Mouse (Mus musculus) adrenal gland, postnatal 14 days (tissue): ENCODE results near the gene Slc15a1. TPM values are rescaled to one million over a fixed set of nuclear protein-coding genes. Genes with fewer than 3 reads are reported as not detected.
"Not testable (repeated sequence)": the region's sequence is repeated elsewhere in the genome, so short reads cannot be mapped to it uniquely, and the experiment has no call there.

Experiments used
- DNase-seq: peaks from one replicate; pipeline ENCODE4 v3.0.0; 2021; ENCODE audit warnings: mixed read lengths
- total RNA-seq: library from RNA; stranded (reverse); gene quantifications from 2 replicates; pipeline ENCODE4 v1.2.3, GENCODE M21; 2021

The Slc15a1 gene
- total RNA-seq, 1 experiment from 2014 or later = 0.22 TPM

DNA sequence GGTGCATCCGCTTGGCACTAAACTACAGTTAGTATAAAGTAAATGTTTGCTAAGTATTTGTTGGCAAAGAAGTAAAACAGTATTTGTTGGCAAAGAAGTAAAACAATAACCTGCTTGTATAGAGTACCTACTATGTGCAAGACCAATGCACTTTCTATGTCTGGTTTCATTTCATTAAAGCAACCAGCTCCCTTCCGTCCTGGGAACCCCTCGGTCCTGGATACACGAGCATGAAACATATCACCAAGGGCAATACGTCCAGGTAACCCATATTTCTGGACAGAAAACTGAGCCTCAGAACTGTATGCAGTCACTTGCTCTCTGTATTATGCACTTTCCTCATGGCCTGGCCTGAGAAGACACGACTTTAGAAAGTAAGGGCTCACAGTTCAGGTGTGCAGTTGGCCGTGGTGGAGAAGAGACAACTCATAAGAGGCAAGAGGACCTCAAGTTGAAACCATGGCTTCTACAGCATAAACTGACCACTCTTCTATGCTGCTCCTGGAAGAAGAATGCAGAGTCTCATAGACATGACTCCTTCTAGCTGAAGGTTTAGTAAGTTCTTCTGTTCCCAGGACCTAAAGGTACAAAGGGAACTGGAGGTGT, 53.5 kb downstream of the Slc15a1 start:
- DNase-seq = no peak

DNA sequence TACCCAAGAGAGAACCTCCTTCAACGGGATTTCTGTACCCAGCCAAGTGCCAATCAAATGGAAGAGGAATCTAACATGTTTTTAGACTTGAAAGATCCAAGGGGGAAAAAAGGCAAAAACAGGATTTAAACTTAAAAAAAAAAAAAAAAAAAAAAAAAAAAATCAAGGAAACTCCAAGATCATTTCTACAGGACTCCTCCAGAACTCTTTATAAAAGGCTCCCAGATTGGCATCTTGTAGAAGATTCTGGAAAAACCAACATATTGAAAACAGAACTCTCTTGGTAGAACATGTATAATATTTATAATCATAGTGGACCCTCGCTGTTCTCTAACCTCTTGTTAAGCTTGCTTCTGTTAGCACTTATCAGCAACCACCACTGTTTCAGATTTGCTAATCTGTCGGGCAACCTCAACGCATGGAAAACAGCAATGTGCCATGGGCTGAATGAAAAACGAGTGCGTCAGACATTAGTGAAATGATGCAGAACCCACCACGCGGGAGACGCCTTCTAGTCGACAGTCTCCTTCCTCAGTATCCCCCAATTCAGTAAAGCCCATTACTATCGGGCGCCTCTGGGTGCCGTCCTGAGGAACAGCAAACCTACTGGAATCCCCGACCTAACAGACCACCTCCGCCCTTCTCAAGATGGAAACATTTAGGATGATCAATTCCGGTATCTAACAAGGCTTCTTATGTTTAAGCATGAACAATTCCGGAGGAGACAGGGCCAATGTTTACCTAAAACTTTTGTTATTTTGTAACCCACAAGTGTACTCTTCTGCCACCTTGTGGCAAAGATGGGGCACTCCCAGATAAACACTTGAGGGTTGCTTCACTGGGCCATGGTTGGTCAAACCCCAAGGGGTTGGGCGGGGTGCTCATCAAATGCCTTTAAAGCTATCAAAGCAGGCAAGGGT, 54.3 kb downstream of the Slc15a1 start:
- DNase-seq = peak; percentile 84

- DNase-seq = no peak
Measured at GRCm38 (mm10) chr14:121446951-121447350, 58.1 kb downstream of the Slc15a1 start.

- peak; percentile 90 for DNase-seq
Measured at GRCm38 (mm10) chr14:121445194-121445593, 59.9 kb downstream of the Slc15a1 start.

DNA sequence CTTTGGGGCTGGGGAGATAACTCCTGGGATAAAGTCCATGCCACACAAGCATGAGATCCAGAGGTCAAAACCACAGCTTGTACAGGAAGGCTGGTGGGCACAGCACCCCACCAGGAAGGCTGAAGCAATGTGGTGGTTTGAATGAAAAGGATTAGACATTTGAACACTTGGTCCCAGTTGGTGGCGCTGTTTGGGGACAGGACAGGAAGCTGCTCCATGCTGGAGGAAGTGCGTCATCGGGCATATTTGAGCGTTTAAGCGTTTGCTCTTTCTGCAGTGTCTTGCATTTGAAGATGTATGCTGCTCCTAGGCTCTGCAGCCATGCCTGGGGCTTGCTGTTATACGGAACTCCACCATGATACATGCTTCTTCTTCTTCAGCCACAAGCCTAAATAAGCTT, 64.2 kb downstream of the Slc15a1 start:
- no peak for DNase-seq

DNA sequence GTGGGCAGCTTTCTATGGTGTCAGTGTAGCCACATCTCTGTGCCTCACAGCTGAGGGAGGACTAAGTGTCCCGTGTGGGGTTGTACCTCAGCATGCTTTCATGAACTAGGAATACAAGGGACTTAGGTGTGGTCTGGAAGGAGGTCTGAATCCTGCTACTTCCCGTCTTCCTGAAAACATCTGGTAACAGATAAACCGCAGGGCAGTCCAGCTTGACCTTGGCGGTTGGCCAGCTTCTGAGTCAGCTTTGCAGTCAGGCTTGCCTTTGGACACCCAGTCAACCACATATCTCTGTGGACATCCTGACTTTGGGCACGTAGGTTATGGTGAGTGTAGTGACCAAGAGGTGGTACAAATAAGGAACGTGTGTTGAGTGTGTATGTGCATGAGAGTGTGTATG, 68.0 kb downstream of the Slc15a1 start:
- DNase-seq = peak; percentile 96

DNA sequence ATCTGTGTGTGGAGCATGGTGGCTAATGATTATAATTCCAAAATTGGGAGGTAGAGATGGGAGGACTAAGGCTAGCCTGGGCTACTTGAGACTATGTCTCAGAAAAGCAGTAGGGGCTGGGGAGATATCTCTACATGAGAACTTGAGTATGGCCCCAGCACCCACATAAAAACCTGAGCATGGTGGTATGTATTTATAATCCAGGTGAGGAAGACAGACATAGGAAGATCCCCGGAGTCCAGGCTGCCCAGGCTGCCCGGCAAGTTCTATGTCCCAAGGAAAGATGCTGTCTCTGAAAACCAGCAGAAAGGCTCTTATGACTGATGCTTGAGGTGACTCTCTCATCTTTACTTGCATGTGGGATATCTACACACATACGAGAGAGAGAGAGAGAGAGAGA, 68.6 kb downstream of the Slc15a1 start:
- DNase-seq = no peak

GRCm38 (mm10) chr14:121435794-121436193, 69.3 kb downstream of the Slc15a1 start:
- DNase-seq = peak; percentile 81

GRCm38 (mm10) chr14:121431261-121431660, 73.8 kb downstream of the Slc15a1 start:
- no peak for DNase-seq

DNA sequence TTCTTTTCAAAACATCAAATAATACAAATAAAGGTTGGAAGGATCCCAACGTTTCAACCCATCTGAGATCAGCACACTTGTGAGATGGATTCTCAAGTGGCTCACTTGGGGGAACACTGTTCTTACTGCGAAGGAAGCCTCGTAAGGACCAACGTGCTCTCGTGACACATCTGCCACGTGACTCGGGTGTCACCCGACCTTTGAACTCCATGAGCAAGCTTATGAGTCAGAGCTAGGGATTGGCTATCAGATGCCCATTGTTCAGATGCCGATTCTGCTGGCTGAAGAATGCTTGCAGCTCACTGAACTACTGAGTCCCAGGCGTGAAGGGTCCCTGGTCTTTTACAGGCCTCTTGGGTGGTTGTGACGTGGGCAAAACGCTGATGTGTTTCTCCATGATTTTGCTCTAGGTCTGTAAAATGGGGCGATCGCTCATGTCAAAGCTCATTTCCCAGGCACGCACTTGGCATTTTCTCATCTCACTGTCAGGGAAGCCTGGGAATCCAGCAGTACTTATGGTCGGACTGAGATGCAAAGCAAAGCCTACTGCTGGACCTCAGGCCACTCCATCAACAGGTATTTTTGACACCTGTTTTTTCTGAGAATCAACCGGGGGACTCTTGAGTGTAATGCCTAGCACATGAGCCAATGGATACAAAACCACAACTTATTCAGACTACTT, 75.1 kb downstream of the Slc15a1 start:
- no peak for DNase-seq

GRCm38 (mm10) chr14:121428148-121428547, 76.9 kb downstream of the Slc15a1 start:
- DNase-seq = no peak

DNA sequence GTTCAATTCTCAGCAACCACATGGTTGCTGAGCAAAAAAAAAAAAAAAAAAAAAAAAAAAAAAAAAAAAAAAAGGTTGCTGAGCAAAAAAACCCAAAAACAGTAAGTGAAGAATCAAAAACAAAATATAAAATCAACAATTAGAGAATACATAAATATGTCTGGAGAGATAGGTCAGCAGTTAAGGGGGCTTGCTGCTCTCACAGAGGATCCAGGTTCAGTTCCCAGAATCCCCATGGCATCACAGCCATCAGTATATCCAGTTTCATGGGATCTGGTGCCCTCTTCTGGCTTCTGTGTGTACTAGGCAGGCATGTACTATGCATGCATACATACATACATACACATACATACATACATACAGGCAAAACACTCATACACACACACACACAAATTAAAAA, 78.3 kb downstream of the Slc15a1 start:
- DNase-seq = no peak

DNA sequence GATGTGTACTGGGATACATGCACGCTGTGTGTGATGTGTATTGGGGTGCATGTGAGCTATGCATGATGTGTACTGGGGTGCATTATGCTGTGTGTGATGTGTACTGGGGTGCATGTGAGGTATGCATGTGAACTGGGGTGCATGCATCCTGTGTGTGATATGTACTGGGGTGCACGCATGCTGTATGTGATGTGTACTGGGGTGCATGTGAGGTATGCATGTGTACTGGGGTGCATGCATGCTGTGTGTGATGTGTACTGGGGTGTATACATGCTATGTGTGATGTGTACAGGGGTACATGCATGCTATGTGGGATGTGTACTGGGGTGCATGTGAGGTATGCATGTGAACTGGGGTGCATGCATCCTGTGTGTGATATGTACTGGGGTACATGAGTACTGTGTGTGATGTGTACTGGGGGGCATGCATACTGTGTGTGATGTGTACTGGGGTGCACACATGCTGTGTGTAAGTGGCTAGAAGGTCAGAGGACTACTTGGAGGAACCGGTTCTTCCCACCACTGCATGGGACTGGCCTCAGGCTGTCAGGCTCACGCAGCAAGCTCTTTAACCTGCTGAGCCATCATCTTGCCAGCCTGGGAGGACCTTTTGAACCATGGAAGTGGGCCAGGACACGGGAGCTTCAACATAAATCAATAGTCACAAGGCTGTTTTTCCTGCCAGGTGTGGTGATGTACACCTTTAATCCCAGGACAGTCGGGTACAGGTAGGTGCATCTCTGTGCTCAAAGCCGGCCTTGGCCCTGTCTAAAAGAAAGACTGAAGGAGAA, 79.9 kb downstream of the Slc15a1 start:
- DNase-seq = no peak

- no peak for DNase-seq
Measured at GRCm38 (mm10) chr14:121423341-121423751, 81.7 kb downstream of the Slc15a1 start.

DNA sequence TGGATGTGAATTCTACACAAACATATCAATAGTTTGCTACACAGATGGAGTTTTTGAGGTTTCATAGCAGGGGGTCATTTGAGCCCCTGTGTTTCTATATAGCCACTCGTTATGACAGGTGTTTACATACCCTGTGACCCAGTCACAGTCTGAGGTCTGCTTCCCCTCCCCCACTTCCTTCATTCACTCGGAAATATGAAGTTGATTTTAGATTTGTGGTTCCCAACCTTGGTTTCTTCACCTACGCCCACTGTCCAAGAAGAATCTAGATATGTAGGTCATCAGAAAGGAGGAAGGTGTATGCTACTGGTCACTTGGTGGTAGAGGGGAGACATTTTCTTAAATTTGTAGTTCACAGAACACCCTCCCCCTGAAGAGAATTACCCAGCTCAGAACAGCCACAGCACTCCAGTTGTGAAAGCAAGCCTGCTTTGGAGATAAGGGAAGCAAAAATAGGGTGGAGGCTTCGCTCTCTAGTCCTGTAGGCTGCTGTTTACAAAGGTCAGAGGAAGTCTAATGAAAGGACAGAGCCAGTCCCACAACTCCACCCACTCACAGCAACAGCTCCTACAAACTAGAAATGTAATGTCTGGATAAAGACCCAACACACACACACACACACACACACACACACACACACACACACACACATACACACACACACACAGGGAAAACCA, 82.2 kb downstream of the Slc15a1 start:
- DNase-seq = peak; percentile 46

DNA sequence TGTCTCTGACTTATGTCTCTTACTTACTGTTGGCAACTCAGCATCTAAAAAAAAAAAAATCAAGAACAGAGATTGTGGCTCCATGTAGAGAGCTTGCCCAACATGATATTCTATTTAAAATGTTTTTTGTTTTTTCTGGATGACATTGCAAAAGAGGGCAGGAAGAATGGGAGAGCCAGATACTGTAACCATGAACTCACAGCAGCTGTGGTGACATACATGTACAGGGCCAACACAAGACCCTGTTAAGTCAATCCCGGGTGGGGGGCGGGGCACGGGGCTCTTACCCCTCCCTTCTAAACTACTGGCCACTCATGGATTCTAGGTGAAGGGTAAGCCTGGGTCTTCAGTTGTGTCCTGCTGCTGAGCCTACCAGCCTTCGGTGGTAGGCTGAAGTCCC, 83.1 kb downstream of the Slc15a1 start:
- no peak for DNase-seq

- peak; percentile 86 for DNase-seq
Measured at GRCm38 (mm10) chr14:121417594-121417993, 87.5 kb downstream of the Slc15a1 start.

GRCm38 (mm10) chr14:121416626-121417319, 88.3 kb downstream of the Slc15a1 start:
- no peak for DNase-seq

DNA sequence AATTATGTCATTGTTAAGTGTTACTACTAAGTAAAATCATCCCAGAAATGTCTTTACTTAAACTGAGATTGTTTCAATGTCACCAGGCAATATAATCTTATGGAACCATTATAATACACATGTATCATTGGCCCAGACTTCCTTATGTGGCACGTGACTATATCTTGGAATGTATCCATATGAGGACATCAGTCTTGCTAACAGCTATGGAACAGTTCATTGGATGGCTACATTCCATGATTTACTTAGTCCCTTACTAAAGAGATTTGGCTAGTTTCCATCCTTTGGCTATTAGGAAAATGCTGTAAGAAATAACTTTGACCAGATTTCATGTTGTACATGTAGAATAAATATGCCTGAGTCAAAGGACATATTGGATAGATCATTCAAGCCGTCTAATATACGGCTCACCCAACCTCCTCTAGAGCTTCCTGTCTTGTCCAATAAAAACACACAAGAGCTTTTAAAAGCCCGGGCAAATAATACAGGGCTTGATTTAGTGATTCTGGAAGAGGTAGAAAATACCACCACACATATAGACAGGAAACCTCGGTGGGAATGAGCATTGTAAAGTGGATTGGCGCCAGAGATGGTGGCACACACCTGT, 90.3 kb downstream of the Slc15a1 start:
- DNase-seq = no peak

- DNase-seq = not testable (repeated sequence)
Measured at GRCm38 (mm10) chr14:121413726-121414125, 91.3 kb downstream of the Slc15a1 start.
